Mouse (Mus musculus): ENCODE results near the gene Olfr352.

Olfr352 gene

DNA sequence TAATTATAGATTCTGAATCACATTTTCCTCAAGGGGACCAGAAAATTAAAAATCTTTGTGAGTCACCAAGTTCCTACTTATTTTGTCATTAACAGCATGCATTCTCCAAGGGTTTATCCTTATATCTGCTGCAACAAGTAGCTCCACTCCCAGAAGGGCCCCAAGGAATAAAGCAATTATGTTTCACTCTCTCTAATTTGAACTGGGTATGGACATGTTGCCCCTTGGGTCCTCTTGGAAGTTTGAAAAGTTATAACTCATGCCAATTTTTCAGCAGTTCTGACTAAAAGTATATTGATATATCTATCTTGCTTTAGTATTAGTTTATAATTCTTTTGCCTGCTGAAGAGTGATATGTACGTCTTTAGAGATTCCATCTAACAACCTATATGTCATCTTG is at the start of gene Olfr352:
Gene Olfr352 (plus strand): TSS at position 301 of the 400 bp plus-strand sequence.
- no peak for DNase-seq (ENCODE audit: low read depth, low spot score)

- no peak for DNase-seq (ENCODE audit: low read depth, low spot score)
These were observed 22.2 kb upstream of the Olfr352 start, which contains the start of gene Olfr350 for GRCm38 (mm10) chr2:36846010-36846409. Gene Olfr350 (plus strand): TSS chr2:36846310.

DNA sequence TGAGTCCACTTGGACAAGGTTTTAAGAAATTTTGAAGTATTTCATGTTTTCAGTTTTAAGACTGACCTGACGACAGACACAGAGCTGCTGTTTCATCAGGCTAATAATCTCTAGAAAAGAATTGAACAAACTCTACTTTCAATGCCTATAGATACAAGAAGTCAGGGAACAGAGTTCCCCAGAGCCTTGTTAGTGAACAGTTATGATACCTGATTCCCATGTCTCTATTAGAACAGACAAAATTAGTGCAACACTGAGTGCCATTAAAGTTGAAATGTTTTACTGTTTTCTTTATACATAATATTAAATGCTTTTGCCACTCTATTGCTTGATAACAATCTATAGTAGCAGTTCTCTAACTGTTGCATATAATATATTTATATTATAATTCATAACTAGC is 5.7 kb upstream of the Olfr352 start, which contains the start of gene Olfr351:
Gene Olfr351 (minus strand): TSS at position 101 of the 400 bp plus-strand sequence.
- DNase-seq (ENCODE audit: low read depth, low spot score) = no peak

DNA sequence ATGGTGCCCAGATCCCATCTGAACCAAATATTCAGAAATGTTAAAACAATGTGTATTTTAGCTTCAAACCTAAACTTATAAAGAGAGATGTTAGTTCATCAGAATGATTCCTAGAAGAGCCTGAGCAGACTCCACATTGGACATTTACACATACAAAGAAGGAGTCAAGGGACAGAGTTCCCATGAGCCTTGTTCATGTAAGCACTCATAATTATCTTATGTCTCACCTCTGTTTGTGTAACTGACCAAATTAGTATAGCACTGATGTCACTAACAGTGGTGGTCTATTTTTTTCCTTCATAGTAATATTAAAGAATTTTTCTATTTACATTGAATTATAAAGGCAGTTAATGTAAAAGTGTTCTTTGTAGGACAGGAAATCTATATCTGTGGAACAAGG is 24.6 kb downstream of the Olfr352 start, which contains the start of gene Olfr353:
Gene Olfr353 (minus strand): TSS at position 101 of the 400 bp plus-strand sequence.
- DNase-seq (ENCODE audit: low read depth, low spot score) = no peak

- DNase-seq (ENCODE audit: low read depth, low spot score) = no peak
These were observed 28.9 kb downstream of the Olfr352 start for GRCm38 (mm10) chr2:36897114-36897513.

DNA sequence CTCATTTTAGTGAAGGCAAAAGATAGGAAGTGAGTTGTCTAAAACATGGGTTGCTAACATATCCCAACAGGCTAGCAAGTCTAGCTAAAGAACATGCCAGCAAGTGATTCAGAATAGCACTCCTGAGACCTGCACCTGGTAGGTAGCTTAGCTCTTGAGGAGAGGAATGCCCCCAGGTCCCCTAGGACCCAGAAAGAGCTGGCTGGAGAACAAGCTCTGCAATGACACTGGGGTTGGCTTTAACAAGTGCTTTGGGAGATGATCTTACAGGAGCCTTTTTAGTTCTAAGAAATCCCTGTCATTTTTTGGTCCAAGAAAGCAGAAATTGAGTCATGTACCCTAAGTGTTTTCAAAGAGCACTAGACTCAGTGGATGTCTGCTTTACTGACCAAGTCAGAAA is 37.1 kb downstream of the Olfr352 start, which contains the start of gene Olfr354:
Gene Olfr354 (plus strand): TSS at position 301 of the 400 bp plus-strand sequence.
- no peak for DNase-seq (ENCODE audit: low read depth, low spot score)
